Mouse (Mus musculus): Measurements from ENCODE around the gene Lingo1.

- no peak for TF ChIP-seq MAFK (IDR thresholded peaks at IDR 0.05; ENCODE audit: insufficient replicate concordance, low read length)
- no peak for TF ChIP-seq USF2 (conservative IDR thresholded peaks at IDR 0.05; ENCODE audit: low read depth, low read length)
- no peak for TF ChIP-seq POLR2A (IDR thresholded peaks at IDR 0.05; ENCODE audit: low read depth, low read length)
- TF ChIP-seq CTCF (conservative IDR thresholded peaks at IDR 0.05 in 1 of 2, IDR thresholded peaks at IDR 0.05 in 1 of 2; ENCODE audit: low read depth in 2 of 2, low read length in 2 of 2): peak; percentile 66 to 80; a peak in 3 of 4 replicates
- TF ChIP-seq ELF1 (IDR thresholded peaks at IDR 0.05; ENCODE audit: low read depth, low read length): no peak
- no peak for TF ChIP-seq MXI1 (IDR thresholded peaks at IDR 0.05; ENCODE audit: low read depth, low read length)
- TF ChIP-seq MYC (IDR thresholded peaks at IDR 0.05; ENCODE audit: low read depth, low read length): no peak
- TF ChIP-seq POLR2AphosphoS2 (IDR thresholded peaks at IDR 0.05; ENCODE audit: low read depth, low read length): no peak
- TF ChIP-seq ZC3H11A (IDR thresholded peaks at IDR 0.05; ENCODE audit: low read depth, low read length): no peak
Measured at GRCm38 (mm10) chr9:56725814-56726213, 70.5 kb downstream of the Lingo1 start.
